Mouse (Mus musculus) liver, adult 2 months (tissue): Measurements from ENCODE around the gene Dach1. TPM values are rescaled to one million over a fixed set of nuclear protein-coding genes. Genes with fewer than 3 reads are reported as not detected.

Experiments
- DNase-seq: peaks from one replicate; pipeline ENCODE4 v3.0.0-alpha.2; 2011; ENCODE audit warnings: low read depth, low spot score; ENCODE audit errors: extremely low read depth
- H3K27ac ChIP-seq: fragments of 200-500 bp; replicated peaks from 2 replicates; pipeline ENCODE4 v1.5.1; 2012; ENCODE audit warnings: low read depth, mild to moderate bottlenecking, control low read depth, inconsistent platforms, low read length; ENCODE audit not compliant: insufficient read depth
- H3K27me3 ChIP-seq: fragments of 200-500 bp; 2 replicates; pipeline ENCODE4 v1.6.1; 2012; ENCODE audit warnings: mild to moderate bottlenecking, moderate library complexity, low read length, inconsistent platforms; ENCODE audit not compliant: control insufficient read depth, insufficient read depth
- H3K36me3 ChIP-seq: fragments of 200-500 bp; 2 replicates; pipeline ENCODE4 v1.6.1; 2012; ENCODE audit warnings: low read length, inconsistent platforms; ENCODE audit not compliant: control insufficient read depth, insufficient read depth
- H3K4me1 ChIP-seq: fragments of 200-500 bp; 2 replicates; pipeline ENCODE4 v1.6.1; 2011; ENCODE audit warnings: low read length; ENCODE audit not compliant: control insufficient read depth, insufficient read depth
- H3K4me3 ChIP-seq: fragments of 200-500 bp; 2 replicates; pipeline ENCODE4 v1.5.1; 2011; ENCODE audit warnings: low read depth, mild to moderate bottlenecking, control low read depth, low read length, moderate library complexity; ENCODE audit not compliant: insufficient read depth
- H3K79me2 ChIP-seq: fragments of 200-500 bp; 2 replicates; pipeline ENCODE4 v1.6.1; 2012; ENCODE audit warnings: inconsistent platforms, mild to moderate bottlenecking, low read length, moderate library complexity; ENCODE audit not compliant: control insufficient read depth, insufficient read depth
- H3K9ac ChIP-seq: fragments of 200-500 bp; 2 replicates; pipeline ENCODE4 v1.6.1; 2012; ENCODE audit warnings: low read depth, mild to moderate bottlenecking, control low read depth, inconsistent platforms, low read length
- CTCF ChIP-seq: fragments of 200-500 bp; IDR thresholded peaks from 2 replicates; pipeline ENCODE4 v1.5.1; 2011; ENCODE audit warnings: low read depth, low read length, control low read depth
- POLR2A ChIP-seq: fragments of 200-500 bp; IDR thresholded peaks from 2 replicates; pipeline ENCODE4 v1.6.1; 2011; ENCODE audit warnings: low read length, control low read depth; ENCODE audit not compliant: insufficient read depth; ENCODE audit errors: extremely low read depth
- WGBS: fragments of 180-500 bp; shearing (Covaris S2); methylation state at CpG from one replicate; pipeline ENCODE4 v1.1.7; 2018; 5-methylcytosine and 5-hydroxymethylcytosine counted together
- polyA plus RNA-seq: library from polyadenylated mRNA; depleted of rRNA; stranded (reverse); fragments of >200 nt; gene quantifications from 2 replicates; pipeline ENCODE4 v1.2.3, GENCODE M21; 2012
- total RNA-seq: library from RNA; depleted of rRNA; stranded (reverse); fragments of >200 nt; gene quantifications from 2 replicates; pipeline ENCODE4 v1.2.3, GENCODE M21; 2014

The Dach1 gene
- total and polyA plus RNA-seq, 2 experiments = 0.06 to 0.37 TPM

GRCm38 (mm10) chr14:98168908-98169401 is 610 bp downstream of the Dach1 start:
- Histone ChIP-seq H3K9ac (peak overlapping the region; percentile 42), H3K36me3 (no peaks in the 10 kb centered on the region), H3K4me1 (no peaks in the 10 kb centered on the region), H3K79me2 (no peaks in the 10 kb centered on the region), H3K27me3 (peaks cover 11% of the 10 kb centered on the region), H3K27ac (no peak overlapping the region), H3K4me3 (peak overlapping the region; percentile 59)
- no peak for TF ChIP-seq POLR2A
- WGBS = under 1% methylated on average over 45 of the region's 45 CpGs
- no peak for DNase-seq

GRCm38 (mm10) chr14:98168039-98168907 is 1.3 kb downstream of the Dach1 start:
- Histone ChIP-seq H3K27ac (0 out of 2 replicates have a peak overlapping the region, but pooled peaks have one; percentile 10), H3K4me1 (no peaks in the 10 kb centered on the region), H3K4me3 (peak overlapping the region; percentile 59), H3K27me3 (peaks cover 11% of the 10 kb centered on the region), H3K36me3 (no peaks in the 10 kb centered on the region), H3K79me2 (no peaks in the 10 kb centered on the region), H3K9ac (peak overlapping the region; percentile 42; the same call in 1 of the 2 replicates)
- WGBS = 2% methylated on average over 48 of the region's 48 CpGs
- no peak for TF ChIP-seq POLR2A
- TF ChIP-seq CTCF = no peak
- no peak for DNase-seq

- Histone ChIP-seq H3K4me1 (no peaks in the 10 kb centered on the region), H3K9ac (no peak overlapping the region), H3K36me3 (no peaks in the 10 kb centered on the region), H3K27ac (no peak overlapping the region), H3K27me3 (peaks cover 11% of the 10 kb centered on the region), H3K79me2 (no peaks in the 10 kb centered on the region), H3K4me3 (peak overlapping the region; percentile 59)
- DNase-seq = peak; percentile 7
- TF ChIP-seq POLR2A (no peak), CTCF (no peak)
- WGBS = 2% methylated on average over 33 of the region's 33 CpGs
Observed at GRCm38 (mm10) chr14:98167186-98168038, 2.2 kb downstream of the Dach1 start.

GRCm38 (mm10) chr14:98166318-98166976 is 3.1 kb downstream of the Dach1 start:
- Histone ChIP-seq H3K4me1 (no peaks in the 10 kb centered on the region), H3K36me3 (no peaks in the 10 kb centered on the region), H3K27ac (no peak overlapping the region), H3K9ac (no peak overlapping the region), H3K27me3 (peaks cover 11% of the 10 kb centered on the region), H3K79me2 (no peaks in the 10 kb centered on the region), H3K4me3 (no peak overlapping the region)
- TF ChIP-seq CTCF (no peak), POLR2A (no peak)
- DNase-seq = no peak
- WGBS = 73% methylated on average over 10 of the region's 10 CpGs

- DNase-seq = no peak
- TF ChIP-seq POLR2A = no peak
- TF ChIP-seq CTCF = no peak
- no peaks in the 10 kb centered on the region for H3K27me3 ChIP-seq
- no peaks in the 10 kb centered on the region for H3K79me2 ChIP-seq
- WGBS = 66% methylated on average over 7 of the region's 7 CpGs
- H3K36me3 ChIP-seq = no peaks in the 10 kb centered on the region
- no peak overlapping the region for H3K9ac ChIP-seq
- H3K27ac ChIP-seq = no peak overlapping the region
- H3K4me3 ChIP-seq = no peak overlapping the region
- no peaks in the 10 kb centered on the region for H3K4me1 ChIP-seq
Observed at GRCm38 (mm10) chr14:98156753-98157152, 12.8 kb downstream of the Dach1 start.
